Mouse (Mus musculus) G1E (cell line): ENCODE measurements around the gene Spem1.

Experiments used
- CTCF ChIP-seq: IDR thresholded peaks from 2 replicates; pipeline ENCODE4 v1.5.1; 2012; ENCODE audit warnings: low read depth, low read length, inconsistent platforms, mixed read lengths
- GATA2 ChIP-seq: IDR thresholded peaks from 2 replicates; pipeline ENCODE4 v1.6.1; 2012; ENCODE audit warnings: low read depth, low read length, inconsistent platforms, borderline replicate concordance
- TAL1 ChIP-seq: conservative IDR thresholded peaks from 2 replicates; pipeline ENCODE4 v1.6.1; 2012; ENCODE audit warnings: low read depth, low read length, inconsistent platforms, mixed read lengths

- TF ChIP-seq CTCF (no peak), GATA2 (no peak), TAL1 (no peak)
Observed at GRCm38 (mm10) chr11:69803786-69804651, 18.0 kb downstream of the Spem1 start.
